Mouse (Mus musculus): ENCODE data around the gene Smbd1. TPM values are rescaled to one million over a fixed set of nuclear protein-coding genes. Genes with fewer than 3 reads are reported as not detected.
A peak's percentile ranks its signal among the peaks of the same experiment; 100 is the strongest.

Smbd1 gene
- total and polyA plus RNA-seq, 3 experiments: not detected

GRCm38 (mm10) chr16:32795177-32795576, 15.1 kb downstream of the Smbd1 start (continued):
- no peak for TF ChIP-seq POLR2AphosphoS2 (IDR thresholded peaks at IDR 0.05; ENCODE audit: low read depth, low read length)
- TF ChIP-seq POLR2A (IDR thresholded peaks at IDR 0.05; ENCODE audit: low read depth, low read length): no peak
- no peak for TF ChIP-seq NRF1 (IDR thresholded peaks at IDR 0.05; ENCODE audit: low read depth, low read length)
- TF ChIP-seq E2F4 (IDR thresholded peaks at IDR 0.05; ENCODE audit: insufficient replicate concordance, low read depth, low read length): no peak
- peak; percentile 81 for TF ChIP-seq EP300 (IDR thresholded peaks at IDR 0.05; ENCODE audit: low read length)
- TF ChIP-seq UBTF (IDR thresholded peaks at IDR 0.05; ENCODE audit: low read depth, low read length): no peak
- no peak for TF ChIP-seq NELFE (IDR thresholded peaks at IDR 0.05; ENCODE audit: low read depth, low read length)
- TF ChIP-seq ZNF384 (IDR thresholded peaks at IDR 0.05; ENCODE audit: low read depth, low read length): no peak
- no peak for TF ChIP-seq CHD1 (IDR thresholded peaks at IDR 0.05; ENCODE audit: low read depth, low read length)
- no peak for TF ChIP-seq HCFC1 (IDR thresholded peaks at IDR 0.05; ENCODE audit: low read depth, low read length)
- no peak for TF ChIP-seq TBP (conservative IDR thresholded peaks at IDR 0.05; ENCODE audit: low read depth, low read length)
- TF ChIP-seq USF1 (IDR thresholded peaks at IDR 0.05; ENCODE audit: low read depth, low read length): no peak
- no peak for TF ChIP-seq SMC3 (IDR thresholded peaks at IDR 0.05; ENCODE audit: low read depth, low read length)
- TF ChIP-seq CTCF (conservative IDR thresholded peaks at IDR 0.05 in 1 of 2, IDR thresholded peaks at IDR 0.05 in 1 of 2; ENCODE audit: low read depth in 2 of 2, low read length in 2 of 2): no peak
- TF ChIP-seq ETS1 (conservative IDR thresholded peaks at IDR 0.05; ENCODE audit: low read depth, low read length): no peak

GRCm38 (mm10) chr16:32790056-32790455, 20.2 kb downstream of the Smbd1 start:
- no peak overlapping the region for H3K4me3 ChIP-seq (replicated peaks in 1 of 3; ENCODE audit: low read depth in 2 of 3, low read length in 2 of 3, poor library complexity in 1 of 3)
- H3K9ac ChIP-seq (ENCODE audit: insufficient read depth, low read depth): no peak overlapping the region
- peak; percentile 13 for DNase-seq (ENCODE audit: extremely low read depth)
- peaks cover 3% of the 10 kb centered on the region in 2 experiments; a peak in 2 of 4 replicates for H3K4me1 ChIP-seq (ENCODE audit: control insufficient read depth in 1 of 2, insufficient read depth in 2 of 2)
- no peak overlapping the region for H3K4me2 ChIP-seq (ENCODE audit: insufficient read depth, low read depth, poor library complexity, severe bottlenecking)
- H3K27ac ChIP-seq (ENCODE audit: insufficient read depth, low read depth): no peak overlapping the region
- H3K9me3 ChIP-seq (replicated peaks; ENCODE audit: low read length): peaks cover 6% of the 10 kb centered on the region
- TF ChIP-seq BHLHE40 (IDR thresholded peaks at IDR 0.05; ENCODE audit: low read depth, low read length) (0 out of 2 replicates have a peak, but pooled peaks have one; percentile 28), MEF2A (IDR thresholded peaks at IDR 0.05; ENCODE audit: borderline replicate concordance, low read depth, low read length) (peak; percentile 61; the same call in 1 of the 2 replicates), USF2 (conservative IDR thresholded peaks at IDR 0.05; ENCODE audit: low read depth, low read length) (no peak), IRF4 (IDR thresholded peaks at IDR 0.05; ENCODE audit: low read depth, low read length) (peak; percentile 76), EP300 (IDR thresholded peaks at IDR 0.05; ENCODE audit: low read length) (peak; percentile 52), ZNF384 (IDR thresholded peaks at IDR 0.05; ENCODE audit: low read depth, low read length) (no peak), GABPA (IDR thresholded peaks at IDR 0.05; ENCODE audit: insufficient replicate concordance, low read depth, low read length) (no peak)
- peaks cover 0 to 4% of the 10 kb centered on the region in 2 experiments for H3K36me3 ChIP-seq (replicated peaks in 1 of 2; ENCODE audit: control insufficient read depth in 1 of 2, insufficient read depth in 1 of 2, low read length in 1 of 2)
- no peaks in the 10 kb centered on the region for H3K79me2 ChIP-seq (replicated peaks; ENCODE audit: control insufficient read depth, extremely low read depth, insufficient read depth, poor library complexity, severe bottlenecking)
- dilution Hi-C loops (cut with MboI; ENCODE audit: extremely low pct_ligation_motif_present, extremely low pct_unique_long_range_greater_than_20kb, low sequenced_read_pairs) (no loop called here), in situ Hi-C loops (cut with MboI; ENCODE audit: low pct_ligation_motif_present, low pct_unique_long_range_greater_than_20kb, low sequenced_read_pairs) (loop anchor here (5.0 kb wide), 1 partner anchor 83 kb away; no protein-coding TSS in a partner anchor)
- no peaks in the 10 kb centered on the region for H3K27me3 ChIP-seq (replicated peaks)
